Mouse (Mus musculus) liver, postnatal 0 days (tissue): Measurements from ENCODE around the gene Cd79b. TPM values are rescaled to one million over a fixed set of nuclear protein-coding genes. Genes with fewer than 3 reads are reported as not detected.
A peak's percentile ranks its signal among the peaks of the same experiment; 100 is the strongest.

Experiments used
- ATAC-seq: fragments of 200-750 bp; cut with Nextera tagmentation; 2 replicates; pipeline ENCODE4 v1.8.0; 2017; ENCODE audit warnings: mild to moderate bottlenecking, moderate library complexity
- DNase-seq: peaks from one replicate; pipeline ENCODE4 v3.0.0-alpha.2; 2016
- H3K27ac ChIP-seq: fragments of 300-500 bp; sonication (generic); 2 replicates; pipeline ENCODE4 v1.5.1; 2014; ENCODE audit warnings: antibody characterized with exemption, moderate library complexity, mild to moderate bottlenecking, low read depth
- H3K27me3 ChIP-seq: fragments of 300-500 bp; sonication (generic); 2 replicates; pipeline ENCODE4 v1.6.1; 2014; ENCODE audit warnings: low read length, control low read depth, mixed read lengths; ENCODE audit not compliant: insufficient read depth
- H3K36me3 ChIP-seq: fragments of 300-500 bp; sonication (generic); replicated peaks from 2 replicates; pipeline ENCODE4 v1.6.1; 2014; ENCODE audit warnings: mild to moderate bottlenecking, control low read depth, low read length, moderate library complexity, mixed read lengths; ENCODE audit not compliant: insufficient read depth
- H3K4me1 ChIP-seq: fragments of 300-500 bp; sonication (generic); 2 replicates; pipeline ENCODE4 v1.6.1; 2014; ENCODE audit warnings: antibody characterized with exemption, mild to moderate bottlenecking, control low read depth; ENCODE audit not compliant: insufficient read depth
- H3K4me2 ChIP-seq: fragments of 300-500 bp; sonication (generic); 2 replicates; pipeline ENCODE4 v1.6.1; 2014; ENCODE audit warnings: low read depth, mild to moderate bottlenecking, low read length, moderate library complexity, mixed read lengths
- H3K4me3 ChIP-seq: fragments of 300-500 bp; sonication (generic); 2 replicates; pipeline ENCODE4 v1.5.1; 2014; ENCODE audit warnings: low read depth, low read length
- H3K9ac ChIP-seq: fragments of 300-500 bp; sonication (generic); replicated peaks from 2 replicates; pipeline ENCODE4 v1.6.1; 2014; ENCODE audit warnings: mild to moderate bottlenecking, moderate library complexity
- H3K9me3 ChIP-seq: fragments of 300-500 bp; sonication (generic); 2 replicates; pipeline ENCODE4 v1.6.1; 2016; ENCODE audit warnings: mild to moderate bottlenecking, control low read depth, low read length, mixed read lengths
- CTCF ChIP-seq: sonication (generic); IDR thresholded peaks from 2 replicates; pipeline ENCODE4 v1.5.1; 2016; ENCODE audit warnings: antibody characterized with exemption, low read depth
- EP300 ChIP-seq: IDR thresholded peaks from 2 replicates; pipeline ENCODE4 v1.6.1; 2016; ENCODE audit warnings: antibody characterized with exemption, low read depth, mild to moderate bottlenecking
- WGBS: fragments of 180-500 bp; shearing (Covaris S2); extraction: QIAGEN DNeasy Blood & Tissue Kit; methylation state at CpG from one replicate; pipeline ENCODE4 v1.1.7; 2014; ENCODE audit not compliant: insufficient replicate concordance; 5-methylcytosine and 5-hydroxymethylcytosine counted together
- polyA plus RNA-seq: library from polyadenylated mRNA; unstranded; fragments of >200 nt; fragmentation: Nextera tagmentation; extraction: Ambion mirVana; gene quantifications from 2 replicates; pipeline ENCODE4 v1.2.1, GENCODE M21; 2015

Gene Cd79b
- polyA plus RNA-seq, 1 experiment from 2014 or later = 34.8 TPM

DNA sequence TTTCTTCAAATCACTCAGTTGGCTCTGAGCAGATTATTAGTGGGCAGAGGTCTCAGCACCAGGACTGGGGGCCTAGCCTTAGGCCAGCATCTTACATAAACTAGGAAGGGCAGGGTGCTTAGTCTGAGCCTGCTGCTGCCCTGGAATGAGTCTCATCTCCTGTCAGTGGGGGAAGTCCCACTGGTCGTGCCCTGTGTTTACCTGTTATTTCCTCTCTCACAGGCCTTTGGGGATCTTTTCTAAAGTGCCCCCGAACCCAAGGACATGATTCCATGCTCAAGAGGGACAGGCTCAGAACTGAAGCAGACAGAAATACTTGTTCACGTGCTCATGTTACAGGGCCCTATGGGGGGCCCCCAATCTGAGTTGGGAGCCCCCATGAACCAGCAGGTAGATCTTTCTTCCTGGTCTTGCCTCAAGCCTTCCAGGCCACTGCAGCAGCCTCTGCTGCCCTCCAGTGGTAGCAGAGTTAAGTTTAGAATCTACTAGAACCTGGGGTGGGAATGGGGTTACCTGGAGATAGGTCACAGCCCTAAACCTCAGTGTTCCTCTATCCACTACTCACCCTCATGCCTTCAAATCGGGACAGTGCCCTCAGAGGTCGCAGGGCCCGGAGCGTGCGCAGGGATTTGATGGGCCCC is 11.1 kb upstream of the Cd79b start:
- no peak overlapping the region for H3K4me2 ChIP-seq
- peak; percentile 53; the same call in 1 of the 2 replicates for ATAC-seq
- H3K36me3 ChIP-seq = no peaks in the 10 kb centered on the region
- peak overlapping the region; percentile 69 for H3K27ac ChIP-seq
- peaks cover 14% of the 10 kb centered on the region for H3K4me1 ChIP-seq
- H3K27me3 ChIP-seq = no peaks in the 10 kb centered on the region
- no peak overlapping the region for H3K4me3 ChIP-seq
- 60% methylated on average over 8 of the region's 8 CpGs for WGBS
- TF ChIP-seq CTCF (peak; percentile 85), EP300 (no peak)
- peak; percentile 77 for DNase-seq
- no peak overlapping the region for H3K9ac ChIP-seq
- no peaks in the 10 kb centered on the region for H3K9me3 ChIP-seq

DNA sequence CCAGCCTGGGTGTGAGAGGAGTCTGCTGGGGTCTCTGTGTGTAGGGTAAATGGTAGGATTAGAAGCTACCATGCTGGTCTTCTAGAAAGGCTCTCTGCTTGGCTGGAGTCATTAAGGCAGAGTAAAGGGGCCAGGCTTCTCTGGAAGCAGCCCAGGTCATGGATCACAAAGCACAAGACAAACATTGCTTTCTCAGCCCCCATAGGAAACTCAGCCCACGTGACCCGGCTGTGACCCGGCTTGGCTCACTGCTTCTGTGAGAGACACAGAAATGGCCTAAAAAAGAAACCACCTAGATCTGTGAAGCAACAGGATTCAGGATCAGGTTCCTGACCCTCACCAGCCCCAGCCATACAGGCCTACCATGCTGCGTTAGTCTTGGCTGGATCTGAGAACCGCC is 10.3 kb upstream of the Cd79b start:
- H3K9me3 ChIP-seq = no peaks in the 10 kb centered on the region

DNA sequence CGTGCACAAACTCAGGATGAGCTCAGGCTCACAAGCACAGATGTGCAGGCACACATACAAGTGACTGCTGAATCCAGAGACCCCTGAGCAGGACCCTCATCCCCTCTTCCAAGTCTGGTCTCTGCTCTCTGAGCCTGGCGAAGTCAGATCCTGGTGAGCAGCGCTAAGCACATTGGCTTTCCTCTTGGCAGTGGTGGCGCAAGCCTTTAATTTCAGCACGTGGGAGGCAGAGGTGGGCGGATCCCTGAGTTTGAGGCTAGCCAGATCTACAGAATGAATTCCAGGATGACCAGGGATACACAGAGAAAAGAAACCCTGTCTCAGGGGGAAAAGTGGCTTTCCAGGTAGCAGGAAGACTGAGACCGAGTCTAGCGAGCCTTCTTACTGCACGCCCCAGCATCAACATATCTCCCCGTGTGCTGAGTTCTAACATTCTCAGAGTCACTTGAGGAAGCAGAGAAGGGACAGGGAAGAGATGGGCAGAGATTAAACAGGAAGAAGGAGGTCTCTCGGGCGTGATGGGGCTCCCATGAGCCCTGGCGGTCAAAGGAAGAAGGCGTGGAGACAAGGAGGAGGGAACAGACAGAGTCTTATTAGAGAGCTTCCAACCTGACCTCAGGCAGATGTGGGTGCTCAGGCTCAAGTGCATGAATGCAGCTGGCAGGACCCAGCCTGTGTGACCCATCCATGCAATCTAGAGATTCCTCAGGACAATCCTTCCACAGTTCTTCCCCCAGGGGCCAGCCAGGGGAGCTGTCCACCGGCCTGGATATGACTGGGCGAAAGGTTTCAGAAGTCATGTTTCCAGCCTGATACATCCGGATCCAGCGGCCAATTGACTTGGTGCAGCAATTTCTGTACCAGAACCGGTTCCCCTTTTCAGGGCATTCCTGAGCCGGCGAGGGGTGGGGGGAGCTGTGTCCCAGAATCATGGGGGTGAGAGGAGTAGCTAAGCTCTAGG is 4.1 kb upstream of the Cd79b start:
- H3K4me3 ChIP-seq = no peak overlapping the region
- H3K27me3 ChIP-seq = no peaks in the 10 kb centered on the region
- H3K4me1 ChIP-seq = peaks cover 13% of the 10 kb centered on the region
- H3K27ac ChIP-seq = peak overlapping the region; percentile 42
- H3K36me3 ChIP-seq = no peaks in the 10 kb centered on the region
- peak overlapping the region; percentile 32; the same call in 1 of the 2 replicates for H3K4me2 ChIP-seq
- peak; percentile 40; the same call in 1 of the 2 replicates for ATAC-seq
- WGBS = 42% methylated on average over 21 of the region's 21 CpGs
- no peak for DNase-seq
- no peaks in the 10 kb centered on the region for H3K9me3 ChIP-seq
- TF ChIP-seq EP300 = no peak
- peak; percentile 16; the same call in 1 of the 2 replicates for TF ChIP-seq CTCF
- 0 out of 2 replicates have a peak overlapping the region, but pooled peaks have one; percentile 13 for H3K9ac ChIP-seq

More for the DNA sequence above, 10.3 kb upstream of the Cd79b start:
- 53% methylated on average over 5 of the region's 5 CpGs for WGBS
- Histone ChIP-seq H3K27me3 (no peaks in the 10 kb centered on the region), H3K36me3 (no peaks in the 10 kb centered on the region), H3K27ac (peak overlapping the region; percentile 69), H3K4me3 (no peak overlapping the region), H3K9ac (no peak overlapping the region), H3K4me2 (no peak overlapping the region), H3K4me1 (peaks cover 14% of the 10 kb centered on the region)
- no peak for DNase-seq
- ATAC-seq = peak; percentile 38
- TF ChIP-seq EP300 = no peak
- no peak for TF ChIP-seq CTCF

DNA sequence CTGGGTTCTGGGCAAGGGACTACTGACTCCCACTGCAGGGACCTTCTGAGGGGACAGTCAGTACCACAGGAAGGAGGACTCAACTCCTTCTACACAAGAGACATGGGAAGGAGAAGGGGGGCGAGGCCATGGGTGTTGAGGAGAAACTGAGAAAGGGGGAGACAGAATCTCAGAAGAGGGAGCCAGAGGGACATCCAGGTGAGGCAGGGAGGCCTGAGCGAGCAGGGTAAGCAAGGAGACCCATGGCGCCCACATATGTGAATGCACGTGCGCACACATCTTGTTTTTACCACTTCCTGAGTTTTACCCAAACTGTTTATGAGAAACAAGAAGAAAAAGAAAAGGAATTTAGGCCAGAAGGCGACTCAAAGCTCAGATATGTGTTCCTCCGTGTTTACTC is 3.2 kb upstream of the Cd79b start:
- no peak for ATAC-seq
- Histone ChIP-seq H3K4me2 (no peak overlapping the region), H3K9me3 (no peaks in the 10 kb centered on the region), H3K4me3 (no peak overlapping the region), H3K36me3 (no peaks in the 10 kb centered on the region), H3K9ac (no peak overlapping the region), H3K27me3 (no peaks in the 10 kb centered on the region), H3K27ac (no peak overlapping the region), H3K4me1 (peaks cover 16% of the 10 kb centered on the region)
- 56% methylated on average over 7 of the region's 7 CpGs for WGBS
- TF ChIP-seq CTCF (no peak), EP300 (no peak)
- DNase-seq = no peak

DNA sequence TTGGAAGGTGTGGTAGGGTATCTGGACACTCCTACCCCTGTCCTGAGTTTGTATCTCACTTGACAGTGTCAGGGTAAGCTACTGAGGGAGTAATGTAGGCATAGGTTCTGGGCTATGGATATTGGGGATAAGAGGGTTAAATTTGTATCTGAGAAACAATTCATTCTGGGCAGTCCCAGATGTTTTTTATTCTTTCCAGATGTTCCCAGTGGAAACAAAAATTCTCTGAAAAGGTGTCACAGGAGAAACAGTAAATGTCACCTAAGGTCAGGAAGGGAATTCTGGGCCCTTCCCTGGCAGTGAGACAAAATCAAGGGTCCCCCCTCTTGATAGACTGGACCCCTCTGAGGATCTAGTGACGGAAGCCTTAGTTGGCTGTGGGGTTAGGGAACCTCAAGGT is 1.9 kb upstream of the Cd79b start:
- H3K4me2 ChIP-seq = no peak overlapping the region
- H3K9ac ChIP-seq = no peak overlapping the region
- H3K36me3 ChIP-seq = no peaks in the 10 kb centered on the region; the same call in 1 of the 2 replicates
- WGBS = 90% methylated on average over 1 of the region's 1 CpGs
- H3K4me3 ChIP-seq = no peak overlapping the region
- no peak overlapping the region for H3K27ac ChIP-seq
- no peak for DNase-seq
- H3K4me1 ChIP-seq = peaks cover 16% of the 10 kb centered on the region
- H3K27me3 ChIP-seq = no peaks in the 10 kb centered on the region
- no peak for TF ChIP-seq EP300
- TF ChIP-seq CTCF = no peak
- H3K9me3 ChIP-seq = no peaks in the 10 kb centered on the region
- no peak for ATAC-seq

DNA sequence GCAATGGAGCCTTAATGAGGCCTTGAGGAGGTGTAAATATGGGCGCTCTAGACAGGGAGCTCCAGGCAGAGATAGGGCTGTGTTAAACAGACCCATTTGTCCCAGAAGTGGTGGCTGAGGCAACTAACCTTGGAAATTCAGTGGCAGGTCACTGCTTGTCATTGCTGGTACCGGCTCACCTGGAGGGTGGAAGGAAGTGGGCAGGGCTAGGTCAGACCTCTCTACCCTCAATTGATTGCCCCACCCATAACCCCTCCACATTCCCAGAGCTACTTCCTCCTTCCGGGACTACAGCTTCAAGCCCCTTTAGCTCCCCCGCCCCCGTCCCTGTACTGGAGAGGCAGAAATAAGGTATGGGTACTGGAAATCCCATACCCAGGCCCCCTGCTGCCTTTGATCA is 1.0 kb downstream of the Cd79b start:
- no peaks in the 10 kb centered on the region for H3K27me3 ChIP-seq
- no peaks in the 10 kb centered on the region; the same call in 1 of the 2 replicates for H3K36me3 ChIP-seq
- H3K4me1 ChIP-seq = peaks cover 13% of the 10 kb centered on the region
- 56% methylated on average over 5 of the region's 5 CpGs for WGBS
- no peaks in the 10 kb centered on the region for H3K9me3 ChIP-seq
- no peak for ATAC-seq
- TF ChIP-seq EP300 (no peak), CTCF (no peak)
- peak overlapping the region; percentile 58 for H3K4me2 ChIP-seq
- peak overlapping the region; percentile 45 for H3K4me3 ChIP-seq
- peak overlapping the region; percentile 41 for H3K9ac ChIP-seq
- no peak for DNase-seq
- peak overlapping the region; percentile 57; the same call in 1 of the 2 replicates for H3K27ac ChIP-seq
